Mouse (Mus musculus) kidney, adult 18-20 months (tissue): ENCODE measurements around the gene Celf2.

Experiments used
- DNase-seq: peaks from one replicate; pipeline ENCODE4 v3.0.0; 2021

Gene Celf2

GRCm38 (mm10) chr2:7080086-7080485, 429.3 kb downstream of the Celf2 start:
- DNase-seq: no peak

DNA sequence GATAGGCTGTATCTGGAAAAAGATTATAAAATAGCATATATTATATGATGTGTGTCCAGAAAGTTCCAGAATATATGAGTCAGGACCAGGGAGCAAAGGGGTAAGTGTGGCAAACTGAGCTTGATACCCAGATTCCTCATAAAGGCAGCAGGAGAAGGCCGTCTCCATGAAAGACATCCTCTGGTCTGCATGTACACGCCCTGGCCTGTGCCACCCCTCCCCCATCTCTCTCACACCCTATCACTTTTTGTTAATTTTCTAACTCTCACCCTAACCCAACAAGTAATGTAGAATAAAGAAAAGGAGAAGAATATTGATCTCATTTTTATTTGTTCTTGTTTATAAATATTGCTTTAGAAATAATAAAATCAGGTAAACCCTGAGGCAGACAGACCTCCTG, 430.0 kb downstream of the Celf2 start:
- DNase-seq: no peak

DNA sequence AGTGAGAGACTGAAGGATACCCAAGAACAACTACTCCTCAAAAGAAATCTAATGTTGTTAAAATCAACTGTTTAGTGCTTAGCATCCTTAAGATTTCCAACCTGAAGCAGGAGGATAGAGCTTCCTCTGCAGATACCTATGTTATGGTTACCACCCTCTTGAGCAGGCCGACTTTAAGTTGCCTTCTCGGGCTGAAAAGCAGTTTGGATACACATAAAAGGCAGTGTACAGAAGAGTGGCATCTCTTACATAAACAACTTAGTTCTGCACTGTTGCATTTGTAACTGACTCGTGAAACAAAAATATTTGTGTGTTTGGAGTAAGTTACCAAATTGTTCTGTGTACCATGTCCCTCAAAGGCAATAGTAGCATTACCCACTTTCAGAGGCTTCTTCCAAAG, 435.6 kb downstream of the Celf2 start:
- no peak for DNase-seq

- no peak for DNase-seq
Measured at GRCm38 (mm10) chr2:7072344-7073265, 436.8 kb downstream of the Celf2 start.

GRCm38 (mm10) chr2:7069458-7069857, 439.9 kb downstream of the Celf2 start:
- no peak for DNase-seq

- DNase-seq: no peak
Measured at GRCm38 (mm10) chr2:7068281-7068680, 441.1 kb downstream of the Celf2 start.

DNA sequence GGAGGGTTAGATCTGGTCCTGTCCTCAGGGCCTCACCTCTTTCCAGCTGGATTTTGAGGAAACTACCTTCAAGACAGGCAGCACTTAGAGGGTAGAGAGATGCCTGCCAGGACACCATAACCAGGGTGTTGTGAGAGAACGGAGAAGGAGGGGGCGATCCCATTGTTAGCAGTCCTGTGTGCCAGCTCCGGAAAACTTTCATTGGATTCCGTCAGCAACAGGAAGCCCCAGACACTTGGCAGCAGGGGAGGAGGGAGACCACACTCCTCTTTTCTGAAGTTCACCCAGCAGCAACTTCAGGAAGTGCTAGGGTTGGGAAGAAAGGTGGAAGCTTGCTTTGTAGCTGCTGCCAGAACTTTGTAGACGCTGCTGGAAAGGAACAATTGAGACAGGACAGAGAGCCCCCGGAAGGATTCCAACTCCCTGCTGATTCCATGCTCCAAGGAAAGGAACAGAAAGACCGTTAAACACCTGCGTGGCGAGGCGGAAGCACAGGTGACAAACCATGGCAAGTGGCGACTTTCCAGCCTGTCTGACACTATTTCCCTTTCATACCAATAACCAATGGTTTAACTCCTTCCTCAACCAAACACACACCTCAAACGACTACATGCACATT, 445.7 kb downstream of the Celf2 start:
- DNase-seq: no peak

GRCm38 (mm10) chr2:7060490-7061105, 448.8 kb downstream of the Celf2 start:
- DNase-seq: no peak

- DNase-seq: no peak
Measured at GRCm38 (mm10) chr2:7056401-7056800, 453.0 kb downstream of the Celf2 start.

GRCm38 (mm10) chr2:7055958-7056357, 453.4 kb downstream of the Celf2 start:
- no peak for DNase-seq

DNA sequence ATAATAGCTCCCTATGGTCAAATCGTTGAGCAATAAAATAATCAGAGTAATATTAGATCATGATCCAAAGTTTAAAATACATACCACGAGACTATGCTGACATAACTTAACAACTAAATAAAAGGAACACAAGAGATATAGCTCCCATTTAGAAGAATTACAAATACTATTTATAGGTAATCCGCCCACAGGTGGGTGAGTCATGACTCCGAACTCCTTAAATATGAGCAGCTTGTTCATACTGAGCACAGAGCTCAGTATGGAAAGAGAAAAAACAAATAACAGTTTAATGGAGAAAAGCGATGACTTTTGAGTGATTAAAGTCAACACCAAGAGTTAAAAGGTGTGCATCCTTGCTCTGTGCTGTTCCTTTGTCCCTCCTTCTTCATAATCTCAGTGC, 458.3 kb downstream of the Celf2 start:
- no peak for DNase-seq

GRCm38 (mm10) chr2:7046155-7046554, 463.2 kb downstream of the Celf2 start:
- no peak for DNase-seq

- DNase-seq: no peak
Measured at GRCm38 (mm10) chr2:7045531-7045930, 463.8 kb downstream of the Celf2 start.

DNA sequence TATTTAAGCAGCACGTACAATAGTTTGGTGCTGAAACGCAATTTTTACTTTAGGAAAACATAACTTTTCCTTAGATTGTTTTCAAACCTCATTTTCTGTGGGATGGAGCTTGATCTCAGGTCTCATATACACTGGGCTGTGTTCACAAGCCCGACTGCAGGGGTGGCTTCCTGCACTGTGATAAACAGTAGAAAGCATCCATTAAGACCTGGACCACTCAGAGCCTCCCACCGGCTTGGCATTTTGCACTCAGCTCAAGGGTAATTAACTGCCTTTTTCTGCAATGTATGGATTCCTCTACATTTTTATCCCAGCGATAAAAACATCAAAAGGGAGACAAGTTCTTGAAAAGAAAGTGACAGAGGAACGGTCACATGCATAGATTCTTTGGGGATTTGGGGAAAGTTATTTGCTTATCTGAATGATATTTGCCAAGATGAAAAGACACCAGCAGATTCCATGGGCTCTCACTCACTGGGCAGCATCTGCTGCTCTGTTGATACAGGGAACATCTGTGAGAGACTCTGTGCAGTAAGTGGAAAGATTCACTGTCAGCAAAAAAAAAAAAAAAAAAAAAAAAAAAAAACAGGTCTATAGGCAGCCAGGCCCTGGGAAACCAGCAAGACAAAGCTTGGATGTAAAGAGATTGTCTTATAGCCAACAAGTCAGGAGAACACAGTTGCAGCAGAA, 465.4 kb downstream of the Celf2 start:
- no peak for DNase-seq

DNA sequence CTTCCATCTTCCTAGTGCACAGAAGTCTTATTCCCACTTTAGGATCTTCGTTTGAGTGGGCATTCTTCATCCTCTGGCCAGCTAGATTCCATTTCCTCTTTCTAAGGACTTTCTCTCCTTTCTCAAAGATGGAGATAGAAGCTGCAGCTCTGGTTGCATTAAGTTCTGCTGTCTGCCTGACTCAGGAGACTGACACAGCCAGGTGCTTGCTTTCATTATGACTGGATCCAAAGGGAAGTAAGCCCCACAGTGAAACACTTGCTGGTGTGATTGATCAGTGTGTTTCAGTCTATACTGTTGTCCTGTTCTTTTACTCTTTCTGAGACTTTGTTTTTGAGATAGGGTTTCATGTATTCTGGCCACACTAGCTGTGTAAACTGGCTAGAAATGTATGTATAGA, 468.4 kb downstream of the Celf2 start:
- no peak for DNase-seq

- no peak for DNase-seq
Measured at GRCm38 (mm10) chr2:7038991-7039390, 470.4 kb downstream of the Celf2 start.

- DNase-seq: no peak
Measured at GRCm38 (mm10) chr2:7031389-7031788, 478.0 kb downstream of the Celf2 start.

- DNase-seq: no peak
Measured at GRCm38 (mm10) chr2:7026737-7027136, 482.6 kb downstream of the Celf2 start.

DNA sequence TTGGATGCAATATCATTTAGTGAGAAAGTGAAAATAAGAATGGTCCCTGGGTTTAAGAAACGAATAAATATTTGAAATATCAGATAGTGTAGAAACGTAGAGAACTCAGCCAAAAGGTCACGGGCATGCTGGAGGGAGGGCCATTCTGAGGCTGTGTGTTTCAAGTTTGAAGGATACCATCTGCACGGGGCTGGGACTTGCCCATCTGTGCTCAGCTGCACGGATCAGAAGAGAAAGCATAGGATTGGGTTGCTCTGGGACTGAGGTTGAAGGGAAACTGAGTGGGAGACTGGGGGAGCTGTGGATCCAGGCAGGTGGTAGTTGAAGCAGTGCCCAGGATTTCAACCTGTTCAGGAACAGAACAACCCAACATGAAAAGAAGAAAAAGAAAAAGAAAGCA, 483.8 kb downstream of the Celf2 start:
- peak; percentile 3 for DNase-seq

DNA sequence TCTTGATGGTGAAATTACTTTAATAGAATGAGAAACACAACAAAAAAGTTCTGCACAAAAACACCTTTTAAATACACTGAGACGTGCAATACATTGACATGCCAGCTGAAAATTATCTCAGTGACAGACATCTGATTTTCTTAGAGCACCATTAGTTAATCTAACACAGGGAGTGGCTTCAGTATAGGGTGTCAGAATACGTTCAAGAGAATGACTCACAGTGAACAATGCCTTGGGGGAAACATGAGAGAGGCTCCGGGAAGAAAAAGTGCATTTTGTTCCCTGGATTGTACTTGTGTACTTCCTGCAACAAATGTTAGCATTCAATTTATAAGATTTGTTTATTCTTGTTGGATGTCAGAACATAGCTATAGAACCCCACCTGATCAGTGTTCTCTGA, 487.2 kb downstream of the Celf2 start:
- DNase-seq: no peak

- no peak for DNase-seq
Measured at GRCm38 (mm10) chr2:7017384-7018113, 491.8 kb downstream of the Celf2 start.

DNA sequence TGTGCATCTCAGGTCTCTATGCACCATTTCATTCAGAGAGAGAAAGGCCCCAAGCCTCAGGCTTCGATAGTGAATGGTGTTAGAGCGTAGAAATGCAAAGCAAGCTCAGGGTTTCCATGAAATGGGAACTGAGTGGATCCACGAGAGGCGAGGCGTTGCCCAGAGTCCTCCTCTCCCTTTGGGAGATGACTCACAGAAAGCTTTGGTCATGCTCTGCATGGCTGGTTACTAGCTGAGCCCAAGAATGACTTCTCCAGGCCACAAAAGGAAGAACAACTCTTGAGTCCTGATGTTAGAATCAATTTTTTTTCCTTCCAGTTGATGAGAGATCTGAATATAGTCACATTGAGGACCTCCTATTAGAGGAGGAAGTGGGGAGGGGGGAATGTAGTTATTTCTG, 496.2 kb downstream of the Celf2 start:
- no peak for DNase-seq

DNA sequence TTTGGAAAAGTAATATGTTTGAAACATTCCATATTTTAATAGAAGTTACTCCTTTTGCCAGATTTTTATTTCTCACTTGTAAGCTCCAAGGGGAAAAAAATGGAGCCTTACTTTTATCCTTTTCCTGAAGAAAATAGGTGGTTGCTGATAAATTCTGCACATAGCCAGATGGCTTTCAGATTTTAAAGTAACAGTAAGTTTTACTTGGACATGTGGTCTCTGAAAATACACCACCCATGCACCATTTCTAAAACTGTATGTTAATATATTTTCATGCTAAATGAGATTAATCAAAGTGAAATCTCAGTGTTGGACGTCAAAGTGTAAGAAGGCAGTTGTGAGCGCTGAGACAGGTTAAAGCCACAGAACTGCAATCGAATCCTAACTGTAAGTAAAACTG, 502.5 kb downstream of the Celf2 start:
- no peak for DNase-seq
